Mouse (Mus musculus): ENCODE measurements around the gene Plpp4.
A peak's percentile ranks its signal among the peaks of the same experiment; 100 is the strongest.

The Plpp4 gene

GRCm38 (mm10) chr7:129256621-129257373, at the start of gene Plpp4:
Plpp4 (plus strand) TSS chr7:129257031.
- peak in 1 of 2 experiments; percentile 33 for DNase-seq (ENCODE audit: low spot score in 2 of 2)

GRCm38 (mm10) chr7:129215926-129216543, 40.8 kb upstream of the Plpp4 start:
- DNase-seq (ENCODE audit: low spot score in 2 of 2) = no peak

- no peak for DNase-seq (ENCODE audit: low spot score in 2 of 2)
Observed at GRCm38 (mm10) chr7:129216547-129217195, 40.2 kb upstream of the Plpp4 start.

GRCm38 (mm10) chr7:129220948-129221347, 35.9 kb upstream of the Plpp4 start:
- no peak for DNase-seq (ENCODE audit: low spot score in 2 of 2)

GRCm38 (mm10) chr7:129221649-129222048, 35.2 kb upstream of the Plpp4 start:
- DNase-seq (ENCODE audit: low spot score in 2 of 2) = no peak

GRCm38 (mm10) chr7:129235410-129235809, 21.4 kb upstream of the Plpp4 start:
- peak in 1 of 2 experiments; percentile 29 for DNase-seq (ENCODE audit: low spot score in 2 of 2)

- no peak for DNase-seq (ENCODE audit: low spot score in 2 of 2)
Observed at GRCm38 (mm10) chr7:129235995-129236394, 20.8 kb upstream of the Plpp4 start.

GRCm38 (mm10) chr7:129250981-129251380, 5.8 kb upstream of the Plpp4 start:
- no peak for DNase-seq (ENCODE audit: low spot score in 2 of 2)

GRCm38 (mm10) chr7:129253406-129253805, 3.4 kb upstream of the Plpp4 start:
- no peak for DNase-seq (ENCODE audit: low spot score in 2 of 2)

- no peak for DNase-seq (ENCODE audit: low spot score in 2 of 2)
Observed at GRCm38 (mm10) chr7:129254126-129254525, 2.7 kb upstream of the Plpp4 start.

- no peak for DNase-seq (ENCODE audit: low spot score in 2 of 2)
Observed at GRCm38 (mm10) chr7:129255406-129255805, 1.4 kb upstream of the Plpp4 start.

GRCm38 (mm10) chr7:129257374-129258018, 665 bp downstream of the Plpp4 start:
- DNase-seq (ENCODE audit: low spot score in 2 of 2) = no peak

- DNase-seq (ENCODE audit: low spot score in 2 of 2) = no peak
Observed at GRCm38 (mm10) chr7:129258331-129258730, 1.5 kb downstream of the Plpp4 start.

GRCm38 (mm10) chr7:129259195-129259594, 2.4 kb downstream of the Plpp4 start:
- no peak for DNase-seq (ENCODE audit: low spot score in 2 of 2)

- DNase-seq (ENCODE audit: low spot score in 2 of 2) = no peak
Observed at GRCm38 (mm10) chr7:129273867-129274266, 17.0 kb downstream of the Plpp4 start.

GRCm38 (mm10) chr7:129274726-129275125, 17.9 kb downstream of the Plpp4 start:
- DNase-seq (ENCODE audit: low spot score in 2 of 2) = no peak

- no peak for DNase-seq (ENCODE audit: low spot score in 2 of 2)
Observed at GRCm38 (mm10) chr7:129277751-129278150, 20.9 kb downstream of the Plpp4 start.

GRCm38 (mm10) chr7:129278801-129279200, 22.0 kb downstream of the Plpp4 start:
- DNase-seq (ENCODE audit: low spot score in 2 of 2) = no peak

GRCm38 (mm10) chr7:129279261-129279660, 22.4 kb downstream of the Plpp4 start:
- no peak for DNase-seq (ENCODE audit: low spot score in 2 of 2)

- DNase-seq (ENCODE audit: low spot score in 2 of 2) = no peak
Observed at GRCm38 (mm10) chr7:129281966-129282365, 25.1 kb downstream of the Plpp4 start.

GRCm38 (mm10) chr7:129285186-129285868, 28.5 kb downstream of the Plpp4 start:
- no peak for DNase-seq (ENCODE audit: low spot score in 2 of 2)

GRCm38 (mm10) chr7:129293211-129293610, 36.4 kb downstream of the Plpp4 start:
- DNase-seq (ENCODE audit: low spot score in 2 of 2) = no peak

All from left cerebral cortex, adult 9 months (tissue).